Mouse (Mus musculus): ENCODE measurements around the gene 1700007K13Rik.
"Not testable (repeated sequence)": the region's sequence is repeated elsewhere in the genome, so short reads cannot be mapped to it uniquely, and the experiment has no call there.

DNA sequence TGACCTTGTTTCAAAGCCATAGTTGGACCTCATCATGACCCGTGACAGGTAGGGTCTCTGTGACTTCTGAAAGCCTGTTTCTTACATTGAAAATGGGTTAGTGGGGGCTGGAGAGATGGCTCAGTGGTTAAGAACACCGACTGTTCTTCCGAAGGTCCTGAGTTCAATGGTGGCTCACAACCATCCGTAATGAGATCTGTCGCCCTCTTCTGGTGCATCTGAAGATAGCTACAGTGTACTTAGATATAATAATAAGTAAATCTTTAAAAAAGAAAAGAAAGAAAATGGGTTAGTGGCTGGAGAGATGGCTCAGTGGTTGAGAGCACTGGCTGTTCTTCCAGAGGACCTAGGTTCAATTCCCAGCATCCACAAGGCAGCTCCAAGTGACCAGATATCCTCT is 45.5 kb upstream of the 1700007K13Rik start:
- peak; percentile 35 for TF ChIP-seq CTCF (IDR thresholded peaks at IDR 0.05; ENCODE audit: low read depth)
- TF ChIP-seq EP300 (IDR thresholded peaks at IDR 0.05; ENCODE audit: low read depth) = not testable (repeated sequence)
